Mouse (Mus musculus) cerebellum, postnatal 14 days (tissue): ENCODE results near the gene Olfr1106.

Experiments
- DNase-seq, 2 experiments: peaks; one replicate each; pipeline ENCODE4 v3.0.0; 2021; ENCODE audit warnings: mixed read lengths in 2 of 2

Olfr1106 gene

DNA sequence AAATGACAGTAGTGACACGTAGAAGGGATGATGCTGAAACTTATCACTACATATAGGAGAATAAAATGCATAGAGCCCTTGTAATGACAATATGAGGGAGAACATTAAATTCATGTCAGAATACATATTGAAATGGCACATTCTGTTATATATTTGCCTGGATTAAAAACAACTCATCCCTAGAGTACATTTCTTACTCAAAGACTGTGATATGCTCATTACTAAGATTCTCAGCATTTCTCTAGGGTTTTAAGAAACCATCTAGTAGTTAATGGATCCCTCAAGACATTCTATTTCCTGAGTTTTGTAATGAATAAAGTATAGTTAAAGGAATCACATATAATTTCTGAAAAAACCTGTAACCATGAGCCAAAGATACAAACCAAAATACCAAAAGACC lies at the start of gene Olfr1106:
Olfr1106 (minus strand) TSS at position 101 of the 400 bp plus-strand sequence.
- no peak for DNase-seq

DNA sequence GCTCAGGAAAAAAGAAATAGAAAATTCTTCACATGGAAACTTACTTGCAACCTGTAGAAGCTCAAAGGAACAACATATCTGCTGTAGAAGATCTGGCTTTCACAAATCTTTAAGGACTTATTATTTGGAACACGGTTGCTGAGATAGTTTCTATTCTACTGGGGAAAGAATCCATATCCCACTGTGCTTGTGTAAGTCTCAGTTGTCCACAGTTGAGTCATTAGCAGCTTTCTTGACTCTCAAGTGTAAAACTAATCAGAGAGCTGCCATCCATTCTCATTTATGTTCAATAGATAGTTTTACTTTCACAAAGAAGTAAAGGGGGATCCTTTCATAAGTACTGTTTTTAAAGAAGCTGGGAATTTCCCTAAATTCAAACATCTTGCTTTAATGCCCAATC lies 43.8 kb upstream of the Olfr1106 start, which contains the start of gene Olfr1109:
Olfr1109 (minus strand) TSS at position 101 of the 400 bp plus-strand sequence.
- no peak for DNase-seq

DNA sequence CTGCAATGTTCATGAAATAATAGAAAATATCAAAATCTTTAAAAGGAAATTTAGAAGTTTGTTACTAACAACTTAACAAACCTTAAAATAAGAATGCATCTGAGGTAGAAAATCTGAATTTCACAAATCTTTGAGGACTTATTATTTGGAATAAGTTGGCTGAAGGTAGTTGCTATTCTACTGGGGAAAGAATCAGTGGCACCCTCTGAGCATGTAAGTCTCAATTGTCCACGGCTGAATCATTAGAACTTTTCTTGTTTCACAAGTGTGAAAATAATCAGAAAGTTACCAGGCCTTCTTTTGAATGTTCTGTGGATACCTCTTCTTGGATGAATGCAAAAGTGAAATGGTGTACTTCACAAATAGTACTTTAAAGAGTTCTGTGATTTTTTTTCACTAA lies 23.6 kb upstream of the Olfr1106 start, which contains the start of gene Olfr1107:
Olfr1107 (minus strand) TSS at position 101 of the 400 bp plus-strand sequence.
- no peak for DNase-seq

DNA sequence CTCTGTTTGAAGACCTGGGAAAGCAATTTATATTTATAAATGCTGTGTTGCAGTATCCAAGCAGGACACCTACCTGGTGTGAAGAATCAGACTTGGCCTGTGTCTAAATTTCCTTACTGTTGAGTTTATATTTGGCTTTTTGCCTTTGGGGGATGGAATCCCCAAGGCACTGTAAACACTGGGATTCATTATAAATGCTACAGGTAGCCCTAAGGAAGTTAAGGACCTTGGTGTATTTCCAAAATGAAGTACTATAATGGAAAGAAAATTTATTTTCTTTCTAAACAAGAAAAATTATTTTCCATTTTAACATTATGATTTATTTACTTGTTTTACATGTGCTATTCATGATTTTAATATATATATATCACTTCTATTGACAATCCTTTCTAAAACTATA lies 15.6 kb downstream of the Olfr1106 start, which contains the start of gene Olfr1105:
Olfr1105 (minus strand) TSS at position 101 of the 400 bp plus-strand sequence.
- no peak for DNase-seq

DNA sequence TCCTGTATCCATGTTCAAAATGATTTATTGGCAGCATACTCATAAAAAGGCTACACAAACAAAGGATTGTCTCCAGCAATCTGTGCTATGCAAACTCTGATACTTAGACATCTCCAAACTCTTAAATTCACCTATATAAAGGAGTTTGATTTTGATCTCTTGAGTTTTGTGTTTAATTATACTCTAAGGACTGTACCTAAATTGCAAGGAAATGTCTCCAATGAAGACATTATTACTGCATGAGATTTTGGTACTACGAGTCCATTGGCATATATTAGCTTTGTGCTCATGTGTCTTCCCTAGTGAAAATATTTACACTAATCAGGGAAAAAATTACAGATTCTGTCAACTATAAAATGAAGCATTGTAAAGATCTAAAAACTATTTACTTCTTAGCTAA lies 25.1 kb downstream of the Olfr1106 start, which contains the start of gene Olfr1104:
Olfr1104 (minus strand) TSS at position 101 of the 400 bp plus-strand sequence.
- DNase-seq = no peak

DNA sequence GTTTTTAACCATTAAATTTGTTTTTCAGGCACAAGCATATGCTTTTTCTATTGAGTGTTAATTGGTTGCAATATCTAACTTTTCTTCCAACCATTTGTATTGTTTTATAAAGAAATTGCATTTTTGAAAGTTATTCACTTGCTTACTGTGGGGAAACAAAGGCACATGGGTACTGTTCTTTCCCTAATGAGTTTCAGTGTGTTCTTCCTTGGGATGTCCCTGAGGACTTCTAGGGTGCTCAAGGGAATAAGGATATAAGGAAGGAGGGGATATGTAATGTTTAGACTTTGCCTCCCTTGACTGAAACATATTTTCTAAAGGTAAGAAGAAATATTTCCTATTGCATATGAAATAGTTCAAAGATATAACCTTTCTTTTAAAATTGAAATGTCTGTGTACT lies 54.0 kb downstream of the Olfr1106 start, which contains the start of gene Olfr1102:
Olfr1102 (plus strand) TSS at position 301 of the 400 bp plus-strand sequence.
- DNase-seq = no peak
